Mouse (Mus musculus) heart, embryonic 16.5 days (tissue): Measurements from ENCODE around the gene Gipc2. TPM values are rescaled to one million over a fixed set of nuclear protein-coding genes. Genes with fewer than 3 reads are reported as not detected.

ENCODE experiments used
- polyA plus RNA-seq: library from polyadenylated mRNA; unstranded; fragments of >200 nt; fragmentation: Nextera tagmentation; extraction: Ambion mirVana; gene quantifications from 2 replicates; pipeline ENCODE4 v1.2.1, GENCODE M21; 2015

Gene Gipc2
- polyA plus RNA-seq, 1 experiment from 2014 or later, result 5.7 TPM

Other genes with a start within 250 kb of the Gipc2 start
- 49.1 and 57.7 TPM in 2 replicates for gene Dnajb4, start 44.1 kb upstream of the Gipc2 start, polyA plus RNA-seq
- 116 and 124 TPM in 2 replicates for gene Fubp1, start 44.2 kb upstream of the Gipc2 start, polyA plus RNA-seq
- 224 and 231 TPM in 2 replicates for gene Nexn, start 100.1 kb upstream of the Gipc2 start, polyA plus RNA-seq
- gene Miga1, start 174.2 kb upstream of the Gipc2 start, polyA plus RNA-seq, result 11.7 and 12.9 TPM in 2 replicates
- gene Usp33, start 180.2 kb upstream of the Gipc2 start, polyA plus RNA-seq, result 28.0 and 29.3 TPM in 2 replicates
- gene Zzz3, start 229.2 kb upstream of the Gipc2 start, polyA plus RNA-seq, result 29.8 and 30.1 TPM in 2 replicates